Mouse (Mus musculus): ENCODE data around the gene Ngp.

GRCm38 (mm10) chr9:110440049-110440448 is 20.5 kb downstream of the Ngp start:
- no peak for TF ChIP-seq GATA1 (IDR thresholded peaks at IDR 0.05; ENCODE audit: low read length)
- no peak for TF ChIP-seq TAL1 (IDR thresholded peaks at IDR 0.05; ENCODE audit: low read length)
